Mouse (Mus musculus) testis, adult 2 months (tissue): ENCODE data around the gene Lime1. TPM values are rescaled to one million over a fixed set of nuclear protein-coding genes. Genes with fewer than 3 reads are reported as not detected.
A peak's percentile ranks its signal among the peaks of the same experiment; 100 is the strongest.

Experiments
- H3K27ac ChIP-seq: fragments of 200-500 bp; 2 replicates; pipeline ENCODE4 v1.5.1; 2012; ENCODE audit warnings: low read depth, low read length; ENCODE audit not compliant: control insufficient read depth, insufficient read depth
- H3K27me3 ChIP-seq: fragments of 200-500 bp; 2 replicates; pipeline ENCODE4 v1.6.1; 2012; ENCODE audit warnings: mild to moderate bottlenecking, low read length, moderate library complexity; ENCODE audit not compliant: control insufficient read depth, insufficient read depth
- H3K36me3 ChIP-seq: fragments of 200-500 bp; 2 replicates; pipeline ENCODE4 v1.6.1; 2012; ENCODE audit warnings: mild to moderate bottlenecking, low read length; ENCODE audit not compliant: control insufficient read depth, insufficient read depth
- H3K4me1 ChIP-seq: fragments of 200-500 bp; 2 replicates; pipeline ENCODE4 v1.6.1; 2012; ENCODE audit warnings: low read length; ENCODE audit not compliant: control insufficient read depth, insufficient read depth
- H3K4me3 ChIP-seq: fragments of 200-500 bp; 2 replicates; pipeline ENCODE4 v1.5.1; 2012; ENCODE audit warnings: low read depth, mild to moderate bottlenecking, low read length, moderate library complexity, mixed read lengths; ENCODE audit not compliant: control insufficient read depth
- CTCF ChIP-seq: fragments of 200-500 bp; IDR thresholded peaks from 2 replicates; pipeline ENCODE4 v1.5.1; 2012; ENCODE audit warnings: low read depth, mild to moderate bottlenecking, inconsistent platforms, low read length, moderate library complexity; ENCODE audit not compliant: control insufficient read depth, insufficient read depth, insufficient replicate concordance
- POLR2A ChIP-seq: fragments of 200-500 bp; IDR thresholded peaks from 2 replicates; pipeline ENCODE4 v1.6.1; 2012; ENCODE audit warnings: low read depth, mild to moderate bottlenecking, inconsistent platforms, low read length, moderate library complexity; ENCODE audit not compliant: control insufficient read depth
- polyA plus RNA-seq: library from polyadenylated mRNA; depleted of rRNA; stranded (reverse); fragments of >200 nt; gene quantifications from 2 replicates; pipeline ENCODE4 v1.2.3, GENCODE M21; 2012; rRNA removed

The Lime1 gene
- polyA plus RNA-seq, 1 experiment, result 14.6 TPM

DNA sequence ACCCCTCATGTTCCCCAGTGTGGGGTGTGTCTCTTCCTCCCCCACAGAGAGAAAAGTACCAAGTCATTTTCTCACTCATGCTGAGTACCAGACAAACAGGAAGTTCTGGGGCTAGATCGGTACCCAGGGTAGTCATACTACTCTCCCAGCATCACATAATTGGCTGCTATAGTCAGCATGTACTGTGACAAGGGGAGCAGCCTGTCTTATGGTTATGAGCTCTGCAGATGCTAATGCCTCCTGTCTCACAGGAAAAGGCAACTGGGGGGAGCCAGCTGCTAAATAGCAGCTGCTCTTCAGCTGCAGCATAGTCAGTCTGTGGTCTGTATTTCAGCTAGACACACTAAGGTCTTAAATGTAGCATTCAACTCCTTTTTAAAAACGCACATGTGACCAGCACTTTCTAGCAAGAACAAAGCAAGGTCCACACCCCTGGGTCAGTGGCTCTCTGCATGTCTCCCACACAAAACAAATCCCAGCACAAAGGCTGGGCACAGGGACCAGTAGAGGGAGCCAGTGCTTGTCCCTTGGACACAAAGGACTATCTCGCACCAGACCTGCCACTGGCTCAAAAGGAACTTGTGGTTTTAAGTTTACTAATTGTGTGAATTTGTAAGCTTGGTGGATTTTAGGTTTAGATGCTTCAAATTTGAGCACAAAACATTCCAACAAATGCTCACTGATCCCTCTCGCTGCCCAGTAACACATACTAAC lies 31.0 kb downstream of the Lime1 start:
- H3K4me3 ChIP-seq, result no peak overlapping the region
- no peaks in the 10 kb centered on the region for H3K27me3 ChIP-seq
- H3K27ac ChIP-seq, result no peak overlapping the region
- peak; percentile 60; the same call in 1 of the 2 replicates for TF ChIP-seq CTCF
- no peak for TF ChIP-seq POLR2A
- no peaks in the 10 kb centered on the region for H3K36me3 ChIP-seq
- H3K4me1 ChIP-seq, result no peaks in the 10 kb centered on the region

DNA sequence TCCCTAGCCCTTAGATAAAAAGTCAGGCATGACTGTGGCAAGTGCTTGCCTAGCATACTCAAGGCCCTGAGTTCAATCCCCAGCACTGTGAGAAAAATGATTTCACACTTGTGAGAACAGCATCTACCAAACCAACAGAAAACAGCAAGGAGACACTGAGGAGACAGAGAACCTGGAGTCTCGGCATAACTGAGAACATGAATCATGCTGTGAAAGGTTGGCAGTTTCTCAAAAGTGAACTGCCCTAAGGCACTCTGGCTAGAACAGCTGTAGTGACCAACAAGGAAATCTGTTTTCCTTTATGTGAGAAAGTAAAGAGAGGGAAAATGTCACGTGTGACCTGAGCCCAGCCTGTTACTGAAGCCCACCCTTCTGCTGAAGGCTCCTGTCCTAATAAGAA lies 33.3 kb downstream of the Lime1 start:
- no peaks in the 10 kb centered on the region for H3K4me1 ChIP-seq
- no peak overlapping the region for H3K27ac ChIP-seq
- no peak overlapping the region for H3K4me3 ChIP-seq
- no peaks in the 10 kb centered on the region for H3K27me3 ChIP-seq
- TF ChIP-seq POLR2A (no peak), CTCF (no peak)
- H3K36me3 ChIP-seq, result no peaks in the 10 kb centered on the region

DNA sequence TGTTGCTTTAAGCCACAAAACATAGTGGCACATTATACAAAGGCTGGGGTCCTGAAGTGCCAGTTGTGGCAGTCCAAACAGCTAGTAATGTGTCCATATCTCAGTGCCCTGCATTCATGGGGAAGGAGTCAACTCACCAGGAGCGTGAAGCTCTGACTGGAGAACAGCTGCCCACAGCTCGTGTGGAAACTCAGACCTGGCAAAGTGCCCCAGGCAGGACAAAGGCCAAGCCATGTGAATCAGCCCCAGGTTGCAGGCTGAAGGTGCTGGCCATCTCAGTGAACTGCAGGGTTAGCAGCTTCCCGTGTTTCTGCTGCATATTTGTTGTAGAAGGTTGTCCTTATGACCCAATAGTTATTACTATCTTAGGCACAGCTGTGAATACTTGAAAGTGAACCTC lies 36.1 kb downstream of the Lime1 start:
- TF ChIP-seq POLR2A, result no peak
- TF ChIP-seq CTCF, result no peak
- no peaks in the 10 kb centered on the region for H3K4me1 ChIP-seq
- H3K36me3 ChIP-seq, result no peaks in the 10 kb centered on the region
- H3K27ac ChIP-seq, result no peak overlapping the region
- no peaks in the 10 kb centered on the region for H3K27me3 ChIP-seq
- no peak overlapping the region for H3K4me3 ChIP-seq

DNA sequence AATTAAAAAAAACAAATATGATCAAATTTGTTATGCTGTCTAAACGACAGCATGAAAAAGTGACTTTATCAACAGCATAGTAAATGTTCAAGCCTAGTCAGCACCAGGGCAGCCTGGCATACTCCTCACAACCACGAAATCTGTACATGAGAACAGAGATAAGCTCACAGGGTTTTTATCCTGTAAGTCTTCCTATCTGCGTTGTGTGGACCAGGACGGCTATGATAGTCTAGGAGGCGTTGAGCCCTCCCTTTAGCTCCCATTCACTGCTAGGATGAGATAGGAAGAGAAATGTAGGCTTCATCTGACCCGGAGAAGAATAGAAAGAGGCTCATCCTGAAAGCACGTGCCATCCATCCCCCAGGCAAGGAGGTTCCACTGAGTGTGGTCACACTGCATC lies 39.5 kb downstream of the Lime1 start:
- no peaks in the 10 kb centered on the region for H3K4me1 ChIP-seq
- H3K4me3 ChIP-seq, result no peak overlapping the region
- no peak for TF ChIP-seq CTCF
- TF ChIP-seq POLR2A, result no peak
- H3K36me3 ChIP-seq, result no peaks in the 10 kb centered on the region
- no peak overlapping the region for H3K27ac ChIP-seq
- no peaks in the 10 kb centered on the region for H3K27me3 ChIP-seq

DNA sequence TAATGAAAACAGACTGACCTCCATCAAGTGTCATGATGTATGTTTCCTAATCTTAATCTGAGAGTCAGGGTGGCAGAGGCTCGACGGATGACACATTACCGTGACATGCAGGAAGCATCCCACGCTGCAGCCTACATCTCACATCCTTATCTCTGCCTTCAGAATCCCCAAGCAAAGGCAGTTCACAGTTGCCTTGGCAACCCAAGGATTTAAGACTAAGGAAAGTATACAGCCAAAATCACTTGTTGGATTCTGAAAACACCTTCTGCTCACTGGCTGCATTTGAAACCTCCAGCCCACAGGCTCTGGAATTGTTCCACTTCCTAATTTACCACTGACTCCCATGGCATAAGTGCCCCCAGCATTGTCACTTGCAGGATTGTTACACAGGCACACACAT lies 40.5 kb downstream of the Lime1 start:
- Histone ChIP-seq H3K36me3 (no peaks in the 10 kb centered on the region), H3K27ac (no peak overlapping the region), H3K4me3 (no peak overlapping the region), H3K4me1 (no peaks in the 10 kb centered on the region), H3K27me3 (no peaks in the 10 kb centered on the region)
- TF ChIP-seq POLR2A, result no peak
- no peak for TF ChIP-seq CTCF

DNA sequence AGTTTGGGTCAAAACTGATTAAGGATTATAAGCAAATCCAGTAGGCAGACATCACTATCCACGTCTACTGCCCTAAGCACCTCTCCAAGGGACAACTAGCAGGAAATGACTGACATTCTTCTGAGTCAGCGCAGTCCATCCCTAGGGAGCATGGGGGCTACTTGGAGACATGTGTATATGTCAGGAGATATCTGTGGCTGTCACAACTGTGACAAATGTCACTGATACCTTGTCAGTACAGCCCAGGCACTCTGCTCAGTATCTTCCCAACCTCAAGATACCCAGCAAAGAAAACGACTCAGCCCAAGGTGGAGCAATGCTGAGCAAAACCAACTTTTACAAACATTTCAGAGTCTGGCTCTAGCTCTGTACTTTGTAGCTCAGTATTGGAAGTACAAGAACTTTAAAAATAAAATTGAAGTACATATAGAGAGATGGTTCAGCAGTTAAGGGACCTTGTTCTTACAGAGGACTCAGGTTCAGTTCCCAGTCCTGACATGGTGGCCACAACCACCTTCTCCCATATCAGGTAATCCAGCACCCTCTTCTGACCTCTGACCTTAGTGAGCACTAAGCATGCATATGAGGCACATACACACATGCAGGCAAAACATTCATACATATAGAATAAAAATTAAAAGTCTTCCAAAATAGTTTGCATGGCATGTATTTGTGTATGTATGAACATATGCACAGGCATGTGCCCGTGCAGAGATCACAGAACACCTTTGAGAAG lies 41.2 kb downstream of the Lime1 start:
- no peak overlapping the region for H3K27ac ChIP-seq
- TF ChIP-seq CTCF, result no peak
- TF ChIP-seq POLR2A, result no peak
- H3K27me3 ChIP-seq, result no peaks in the 10 kb centered on the region
- no peaks in the 10 kb centered on the region for H3K4me1 ChIP-seq
- no peaks in the 10 kb centered on the region for H3K36me3 ChIP-seq
- H3K4me3 ChIP-seq, result no peak overlapping the region

DNA sequence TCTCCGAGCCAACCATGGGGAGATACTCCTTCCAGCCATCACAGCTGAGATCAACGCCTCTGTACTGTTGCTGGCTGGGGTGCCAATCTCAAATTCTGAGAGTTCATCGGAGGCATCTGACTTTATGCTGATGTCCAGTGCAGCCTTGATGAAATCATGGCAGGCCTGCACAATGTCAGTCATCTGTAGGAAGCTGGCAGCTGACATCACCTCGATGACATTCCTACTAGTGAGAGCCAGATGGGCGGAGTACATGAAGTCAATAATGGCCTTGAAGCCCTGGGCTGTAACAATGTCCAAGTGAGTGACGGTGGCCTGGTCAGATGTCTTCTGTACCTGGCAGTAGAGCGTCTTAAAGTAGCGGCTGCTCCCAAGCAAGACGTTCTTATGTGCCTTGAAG lies 44.0 kb downstream of the Lime1 start:
- Histone ChIP-seq H3K27me3 (no peaks in the 10 kb centered on the region), H3K4me1 (no peaks in the 10 kb centered on the region), H3K36me3 (no peaks in the 10 kb centered on the region), H3K27ac (no peak overlapping the region), H3K4me3 (no peak overlapping the region)
- TF ChIP-seq CTCF (no peak), POLR2A (no peak)

Other genes starting within 250 kb of the Lime1 start
- gene Kcnq2, start 244.8 kb upstream of the Lime1 start, polyA plus RNA-seq, result 9.2 and 9.8 TPM in 2 replicates
- gene Eef1a2, start 223.1 kb upstream of the Lime1 start, polyA plus RNA-seq, result 0.07 TPM in 2 replicates
- 8.2 and 9.5 TPM in 2 replicates for gene Ppdpf, start 192.8 kb upstream of the Lime1 start, polyA plus RNA-seq
- 0.12 and 0.20 TPM in 2 replicates for gene Ptk6, start 177.3 kb upstream of the Lime1 start, polyA plus RNA-seq
- 1.4 and 1.6 TPM in 2 replicates for gene Srms, start 166.9 kb upstream of the Lime1 start, polyA plus RNA-seq
- 440 and 469 TPM in 2 replicates for gene Fndc11, start 160.1 kb upstream of the Lime1 start, polyA plus RNA-seq
- 1.4 and 1.7 TPM in 2 replicates for gene Helz2, start 138.1 kb upstream of the Lime1 start, polyA plus RNA-seq
- 10.2 and 10.6 TPM in 2 replicates for gene Gmeb2, start 92.0 kb upstream of the Lime1 start, polyA plus RNA-seq
- gene Stmn3, start 65.6 kb upstream of the Lime1 start, polyA plus RNA-seq, result not detected in 2 replicates
- 71.8 and 75.1 TPM in 2 replicates for gene Rtel1, start 60.3 kb upstream of the Lime1 start, polyA plus RNA-seq
- 15.8 and 16.1 TPM in 2 replicates for gene Zgpat, start 15.2 kb upstream of the Lime1 start, polyA plus RNA-seq
- gene Arfrp1, start 14.7 kb upstream of the Lime1 start, polyA plus RNA-seq, result 35.9 and 43.2 TPM in 2 replicates
- 8.3 and 10.1 TPM in 2 replicates for gene Zbtb46, start 79.3 kb downstream of the Lime1 start, polyA plus RNA-seq
- gene Abhd16b, start 113.1 kb downstream of the Lime1 start, polyA plus RNA-seq, result 141 and 146 TPM in 2 replicates
- 17.4 and 17.5 TPM in 2 replicates for gene Tpd52l2, start 117.1 kb downstream of the Lime1 start, polyA plus RNA-seq
- 16.6 and 19.8 TPM in 2 replicates for gene Dnajc5, start 140.4 kb downstream of the Lime1 start, polyA plus RNA-seq
- 44.4 and 44.5 TPM in 2 replicates for gene Uckl1, start 204.8 kb downstream of the Lime1 start, polyA plus RNA-seq
- gene Prpf6, start 211.8 kb downstream of the Lime1 start, polyA plus RNA-seq, result 19.5 and 20.1 TPM in 2 replicates
- 83.2 and 90.6 TPM in 2 replicates for gene Zfp512b, start 212.7 kb downstream of the Lime1 start, polyA plus RNA-seq
- gene Samd10, start 219.1 kb downstream of the Lime1 start, polyA plus RNA-seq, result 61.7 and 61.8 TPM in 2 replicates